Mouse (Mus musculus) layer of hippocampus, postnatal 25 days (tissue): Measurements from ENCODE around the gene Cadm1. TPM values are rescaled to one million over a fixed set of nuclear protein-coding genes. Genes with fewer than 3 reads are reported as not detected.

Experiments used
- DNase-seq, 2 experiments: peaks; one replicate each; pipeline ENCODE4 v3.0.0; 2022; ENCODE audit warnings: mixed read lengths in 2 of 2, low spot score in 1 of 2; ENCODE audit errors: extremely low spot score in 1 of 2
- total RNA-seq, 2 experiments: library from RNA; stranded (reverse); gene quantifications; 2 replicates each; pipeline ENCODE4 v1.2.3; 2021

The Cadm1 gene
- total RNA-seq, 2 experiments from 2014 or later = 234 to 235 TPM

GRCm38 (mm10) chr9:47652936-47653335 lies 123.0 kb downstream of the Cadm1 start:
- no peak for DNase-seq

DNA sequence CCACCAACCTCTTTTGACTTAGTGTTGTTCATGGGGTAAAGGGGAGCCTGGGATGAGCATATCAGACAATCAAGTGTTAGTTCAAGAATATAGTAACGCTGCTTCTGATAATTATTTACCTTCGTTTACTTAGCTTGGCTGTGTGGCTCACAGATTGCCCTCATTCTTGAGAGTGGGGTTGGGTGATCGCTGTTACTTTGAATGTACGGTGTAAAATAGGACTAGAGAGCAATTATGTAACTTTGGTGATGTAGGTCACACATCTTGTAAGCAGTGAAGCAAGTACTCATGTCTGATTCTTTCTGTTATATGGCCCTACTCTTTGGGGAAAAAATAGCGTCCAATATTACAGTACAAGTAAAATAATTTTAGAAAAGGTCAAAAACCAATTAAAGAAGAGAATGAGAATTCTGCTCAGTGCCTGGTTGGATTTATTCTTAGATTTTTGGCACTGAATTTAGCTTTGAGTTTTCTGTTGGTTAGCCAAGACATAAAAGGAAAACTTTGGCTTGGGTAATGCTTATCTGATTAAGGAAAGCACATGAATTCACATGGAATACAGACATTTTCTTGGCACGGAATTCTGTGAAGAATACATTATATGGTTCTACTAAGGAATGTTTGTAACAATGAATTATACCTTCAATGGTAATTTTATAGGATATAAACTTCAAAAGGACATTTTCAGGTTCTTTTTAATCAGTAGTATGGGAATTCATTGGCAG lies 129.6 kb downstream of the Cadm1 start:
- no peak for DNase-seq

DNA sequence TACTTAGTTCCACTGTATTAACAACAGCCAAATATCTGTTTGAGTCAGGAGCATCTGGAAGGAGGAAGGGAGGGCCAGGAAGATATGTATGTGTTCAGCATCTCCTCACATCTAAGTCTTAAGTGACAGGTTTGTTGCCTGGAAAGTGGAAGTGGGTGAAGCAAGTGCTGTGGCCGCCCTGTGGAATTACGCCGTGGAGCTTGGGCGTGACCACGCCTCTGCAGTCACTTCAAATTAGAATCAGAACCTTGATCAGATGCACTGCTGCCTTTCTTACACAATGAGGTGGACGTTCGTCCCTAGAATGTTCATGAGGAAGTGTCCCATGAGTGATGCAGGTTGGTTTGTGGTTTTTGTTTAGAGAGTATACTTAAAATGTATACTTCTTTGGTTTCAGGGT lies 131.6 kb downstream of the Cadm1 start:
- no peak for DNase-seq

DNA sequence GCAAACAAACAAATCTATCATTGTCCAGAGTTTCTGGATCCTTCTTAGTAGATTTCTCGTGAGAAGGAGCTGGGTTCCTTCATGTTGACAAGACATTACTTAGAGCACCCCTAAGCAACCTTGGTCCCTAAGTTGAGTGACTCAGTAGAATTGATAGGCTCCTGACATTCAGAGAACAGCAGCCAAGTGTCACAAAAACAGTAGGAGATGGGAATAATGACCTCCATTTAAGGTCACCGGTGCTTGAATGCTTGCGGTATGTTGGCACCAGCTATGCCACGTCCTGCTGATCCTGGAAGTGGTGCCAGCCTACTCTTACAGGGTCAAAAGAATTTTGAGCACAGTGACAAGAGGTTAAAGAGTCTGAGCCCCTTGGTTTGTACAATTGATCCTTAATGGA lies 139.2 kb downstream of the Cadm1 start:
- DNase-seq = no peak

GRCm38 (mm10) chr9:47671617-47672016 lies 141.6 kb downstream of the Cadm1 start:
- DNase-seq = peak in 1 of 2 experiments; percentile 6

- DNase-seq = no peak
These were observed 145.1 kb downstream of the Cadm1 start for GRCm38 (mm10) chr9:47674766-47675713.

GRCm38 (mm10) chr9:47686881-47687280 lies 156.9 kb downstream of the Cadm1 start:
- no peak for DNase-seq

- DNase-seq = no peak
These were observed 157.6 kb downstream of the Cadm1 start for GRCm38 (mm10) chr9:47687604-47688003.

GRCm38 (mm10) chr9:47688297-47688696 lies 158.3 kb downstream of the Cadm1 start:
- DNase-seq = no peak

DNA sequence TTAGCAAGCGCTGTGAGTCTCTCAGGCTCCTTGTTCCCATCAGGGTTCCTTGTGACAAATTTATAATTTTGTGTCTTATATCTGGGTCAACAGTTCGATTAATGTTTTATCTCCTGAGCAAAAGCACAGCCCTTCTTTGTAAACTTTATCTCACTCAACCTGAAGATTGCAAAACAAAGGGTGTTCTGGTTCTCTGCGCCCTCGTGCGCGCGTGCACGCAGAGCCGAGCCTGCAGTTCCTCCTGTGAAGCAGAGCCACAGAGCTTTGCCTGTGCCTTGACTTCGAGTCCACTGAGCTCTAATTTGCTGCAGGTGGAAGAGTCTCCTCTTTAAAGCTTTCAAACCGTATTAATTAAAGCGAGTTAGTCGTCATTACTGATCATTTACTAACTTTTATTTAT lies 162.9 kb downstream of the Cadm1 start:
- no peak for DNase-seq

- peak; percentile 54 to 84 for DNase-seq
These were observed 169.1 kb downstream of the Cadm1 start for GRCm38 (mm10) chr9:47699026-47699425.

DNA sequence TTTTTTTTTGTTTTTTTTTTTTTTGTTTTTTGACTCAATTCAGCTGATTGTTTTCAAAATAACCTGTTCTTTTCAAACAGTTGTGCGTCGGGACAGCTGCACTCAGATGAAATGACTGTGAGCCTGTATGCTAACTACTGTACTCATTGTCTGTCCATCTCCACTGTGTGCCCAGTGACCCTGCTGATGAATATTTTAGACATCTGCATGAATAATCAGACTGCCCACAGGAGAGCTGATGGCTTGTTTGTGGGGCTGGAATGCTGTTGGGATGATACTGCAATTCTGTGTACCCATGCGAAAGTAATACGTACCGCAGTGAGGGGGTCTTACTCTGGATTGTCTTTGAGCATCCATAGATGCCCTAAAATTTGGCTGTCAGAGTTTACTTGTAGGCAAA lies 170.0 kb downstream of the Cadm1 start:
- peak in 1 of 2 experiments; percentile 2 for DNase-seq

DNA sequence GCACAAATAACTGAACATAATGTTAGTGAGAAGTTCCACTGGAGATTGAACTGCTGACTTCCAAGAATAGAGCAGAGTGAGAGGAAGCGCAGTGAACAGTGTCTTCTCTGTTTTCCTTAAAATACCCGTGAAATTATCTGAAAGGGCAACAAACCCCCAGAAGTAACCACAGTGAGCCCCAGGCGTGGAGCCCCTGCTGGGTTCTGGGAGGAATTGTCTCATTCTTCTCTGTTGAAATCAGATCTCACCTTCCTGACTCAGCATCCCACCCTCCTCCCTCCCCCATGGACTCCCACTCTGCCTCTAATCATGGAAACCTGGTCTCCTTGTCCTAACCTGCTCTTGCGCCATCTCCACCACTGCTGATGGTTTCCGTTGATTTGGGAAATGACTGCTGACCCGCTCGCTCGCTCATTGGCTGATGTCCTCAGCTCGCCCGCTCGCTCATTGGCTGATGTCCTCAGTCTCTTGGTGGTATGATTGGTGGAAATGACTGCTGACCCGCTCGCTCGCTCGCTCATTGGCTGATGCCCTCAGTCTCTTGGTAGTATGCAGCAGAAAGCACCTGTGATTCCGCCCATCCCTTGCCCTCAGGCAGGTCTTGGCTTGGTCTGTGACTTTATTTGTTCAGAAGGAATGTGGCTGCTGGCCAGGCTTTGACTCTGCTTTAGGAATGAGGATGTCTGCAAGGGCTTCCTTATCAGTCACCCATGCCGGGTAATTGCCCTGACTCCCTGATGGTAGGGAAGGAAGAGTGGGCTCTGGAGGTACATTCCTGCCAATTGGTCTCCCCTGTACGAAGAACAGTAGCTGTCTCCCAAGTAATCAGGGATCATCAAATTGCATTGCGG lies 173.3 kb downstream of the Cadm1 start:
- no peak for DNase-seq

- DNase-seq = no peak
These were observed 176.4 kb downstream of the Cadm1 start for GRCm38 (mm10) chr9:47706341-47706740.

- no peak for DNase-seq
These were observed 177.4 kb downstream of the Cadm1 start for GRCm38 (mm10) chr9:47707326-47707725.

GRCm38 (mm10) chr9:47708299-47708698 lies 178.3 kb downstream of the Cadm1 start:
- peak; percentile 61 to 81 for DNase-seq

- DNase-seq = no peak
These were observed 181.0 kb downstream of the Cadm1 start for GRCm38 (mm10) chr9:47710946-47711345.

- DNase-seq = no peak
These were observed 184.6 kb downstream of the Cadm1 start for GRCm38 (mm10) chr9:47714541-47714940.

GRCm38 (mm10) chr9:47715415-47715814 lies 185.4 kb downstream of the Cadm1 start:
- no peak for DNase-seq

- no peak for DNase-seq
These were observed 186.9 kb downstream of the Cadm1 start for GRCm38 (mm10) chr9:47716883-47717282.

DNA sequence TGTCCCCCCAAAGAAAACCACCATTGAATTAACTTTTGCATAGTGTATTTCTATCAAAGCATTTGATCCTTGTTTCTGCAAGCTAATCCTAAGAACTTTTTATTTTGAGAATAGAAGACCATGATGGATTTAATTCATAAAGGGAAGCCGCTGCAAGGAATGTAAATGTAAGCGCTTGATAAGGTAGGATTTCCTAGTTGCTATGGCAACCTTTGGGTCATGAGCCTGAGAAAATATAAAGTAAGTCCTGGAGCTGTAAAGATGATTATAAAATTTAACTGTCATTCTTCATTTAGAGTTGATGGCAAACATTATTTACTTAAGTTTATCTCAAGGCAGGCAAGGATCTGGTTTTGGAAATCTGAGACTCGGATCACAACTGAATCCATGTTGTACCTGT lies 197.6 kb downstream of the Cadm1 start:
- no peak for DNase-seq
